Mouse (Mus musculus) hindlimb bud, embryonic 11.5 days (tissue): Measurements from ENCODE around the gene Ttpal.

ENCODE experiments used
- DNase-seq: peaks from one replicate; pipeline ENCODE4 v3.0.0-alpha.2; 2012; ENCODE audit warnings: low read depth, low spot score; ENCODE audit errors: extremely low spot score

Ttpal gene

DNA sequence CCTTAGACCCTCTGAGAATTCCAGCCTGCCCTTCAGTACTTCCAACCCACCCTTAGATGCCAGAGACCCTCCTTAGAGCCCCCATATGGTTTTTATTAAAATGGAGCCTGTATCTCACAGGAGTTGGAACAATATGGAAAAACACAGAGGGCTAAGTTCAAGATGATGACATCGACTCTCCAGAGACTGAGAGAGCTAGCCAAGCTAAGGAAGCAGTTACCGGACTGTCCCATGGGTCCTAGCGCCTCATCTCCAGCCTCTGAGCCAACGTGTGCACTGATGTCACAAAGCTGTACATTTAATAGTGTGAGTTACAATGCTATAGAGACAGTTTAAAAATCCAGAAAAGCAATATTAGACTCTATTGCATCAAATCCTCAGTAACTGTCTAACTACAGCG, 11.1 kb upstream of the Ttpal start:
- no peak for DNase-seq

DNA sequence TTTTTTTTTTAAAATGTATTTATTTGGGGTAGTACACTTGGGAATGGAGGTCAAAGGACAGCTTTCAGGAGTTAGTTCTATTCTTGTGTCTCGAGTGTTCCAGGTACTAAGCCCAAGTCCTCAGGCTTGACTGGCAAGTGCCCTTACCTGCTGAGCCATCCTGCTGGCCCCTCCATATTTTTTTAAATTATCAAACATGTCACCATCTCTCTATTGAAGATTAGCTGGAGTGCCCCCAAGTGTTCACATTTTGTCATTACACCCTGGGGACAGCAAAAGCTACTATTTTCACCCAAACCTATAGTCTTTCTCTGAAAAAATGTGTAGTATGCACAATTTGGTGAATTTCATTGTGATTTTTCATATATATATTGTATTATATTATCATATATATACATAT, 10.0 kb upstream of the Ttpal start:
- DNase-seq, result no peak

DNA sequence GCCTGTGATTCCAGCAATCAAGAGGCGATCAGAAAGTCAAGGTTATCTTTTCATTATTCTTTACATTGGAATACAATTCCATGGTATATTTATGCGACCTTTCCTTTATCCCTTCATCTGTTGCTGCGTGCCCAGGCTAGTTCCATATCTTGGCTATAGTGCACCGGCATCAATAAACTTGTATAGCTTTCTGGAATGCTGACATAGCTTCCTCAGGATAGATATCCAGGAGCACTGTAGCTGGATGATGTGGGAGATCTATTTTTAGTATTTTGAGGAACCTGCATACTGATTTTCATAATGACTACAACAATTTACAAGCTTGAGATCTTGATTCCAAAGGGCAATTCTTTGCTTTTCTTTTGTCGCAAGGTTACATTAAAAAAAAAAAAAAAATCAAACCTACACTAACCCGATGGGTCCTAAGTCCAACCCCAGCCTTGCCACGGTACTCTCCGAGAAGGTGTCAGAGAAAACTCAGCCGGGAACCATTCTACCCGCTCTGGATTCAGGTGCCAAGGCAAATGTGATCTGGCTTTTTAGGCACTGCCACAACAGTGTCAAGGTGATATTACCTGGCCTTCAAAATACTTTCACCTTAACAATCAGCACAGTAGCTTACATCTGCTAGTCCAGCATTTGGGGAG, 8.4 kb upstream of the Ttpal start:
- no peak for DNase-seq

DNA sequence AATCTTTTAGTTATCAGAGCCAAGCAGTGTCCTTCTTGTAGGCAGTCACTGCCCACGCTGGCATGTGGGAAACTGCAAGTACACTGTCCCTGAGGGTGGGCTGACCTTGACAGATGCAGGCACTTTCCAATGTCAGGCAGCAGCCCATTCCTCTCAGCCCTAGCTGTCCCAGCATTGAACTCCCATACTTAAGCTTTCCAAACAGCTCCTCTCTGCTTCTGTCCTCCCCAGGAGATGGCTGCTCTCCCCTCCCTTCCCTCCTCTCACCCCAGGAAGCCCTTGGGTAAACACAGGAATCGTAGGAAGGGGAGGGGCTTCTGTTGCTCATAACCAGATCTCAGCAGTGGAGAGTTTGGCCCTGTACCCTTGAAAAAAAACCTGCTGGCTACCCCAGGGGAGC, 7.0 kb upstream of the Ttpal start:
- DNase-seq, result no peak

DNA sequence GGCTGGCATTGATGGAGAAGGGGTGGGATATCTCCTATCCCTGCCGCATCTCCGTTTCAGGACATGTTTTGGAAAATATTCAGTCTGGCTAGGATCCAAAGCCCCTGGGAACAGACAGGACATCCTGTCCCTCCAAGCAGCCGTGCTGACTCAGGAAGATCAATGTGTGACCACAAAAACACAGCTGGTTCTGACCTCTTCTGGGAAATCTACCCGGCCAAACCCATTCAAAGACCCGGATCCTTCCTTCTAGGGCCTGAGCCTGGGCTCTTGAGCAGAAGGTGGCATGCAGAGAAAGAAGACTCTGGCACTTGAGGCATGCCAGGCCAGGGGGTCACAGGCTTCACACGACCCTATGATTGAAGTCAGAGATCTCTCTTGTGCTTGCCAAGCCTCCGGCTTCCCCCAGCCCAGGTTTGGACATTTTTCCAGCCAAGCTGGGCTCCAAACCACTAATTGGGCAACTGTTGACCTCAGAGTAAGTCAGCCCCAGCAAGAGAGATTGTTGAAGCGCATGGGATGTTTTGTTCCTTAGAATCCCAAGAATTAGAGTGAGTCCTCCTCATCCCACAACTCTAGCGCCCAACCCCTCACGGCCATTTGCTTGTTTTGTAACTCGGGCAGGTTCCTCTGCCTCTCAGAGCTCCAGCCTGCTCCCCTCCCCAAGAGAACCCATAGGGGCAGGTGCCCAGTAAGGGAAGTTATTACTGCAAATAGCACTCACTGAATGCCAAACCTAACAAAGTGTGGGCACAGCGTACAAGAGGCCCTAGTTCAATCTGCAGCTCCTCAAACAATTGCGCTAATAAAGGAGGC, 5.8 kb upstream of the Ttpal start:
- no peak for DNase-seq

DNA sequence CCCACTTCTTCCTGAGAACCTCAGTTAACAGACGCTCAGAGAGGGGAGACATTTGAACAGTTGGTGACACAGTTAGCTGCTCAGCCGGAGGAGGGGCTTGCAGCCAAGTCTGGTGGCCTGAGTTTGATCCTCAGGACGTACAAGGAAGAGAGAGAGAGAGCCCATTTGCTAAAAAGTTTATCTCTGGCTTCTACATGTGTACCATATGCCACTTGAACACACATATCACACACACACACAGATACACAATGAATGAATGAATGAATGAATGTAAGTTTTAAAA, 5.3 kb upstream of the Ttpal start:
- DNase-seq, result no peak

DNA sequence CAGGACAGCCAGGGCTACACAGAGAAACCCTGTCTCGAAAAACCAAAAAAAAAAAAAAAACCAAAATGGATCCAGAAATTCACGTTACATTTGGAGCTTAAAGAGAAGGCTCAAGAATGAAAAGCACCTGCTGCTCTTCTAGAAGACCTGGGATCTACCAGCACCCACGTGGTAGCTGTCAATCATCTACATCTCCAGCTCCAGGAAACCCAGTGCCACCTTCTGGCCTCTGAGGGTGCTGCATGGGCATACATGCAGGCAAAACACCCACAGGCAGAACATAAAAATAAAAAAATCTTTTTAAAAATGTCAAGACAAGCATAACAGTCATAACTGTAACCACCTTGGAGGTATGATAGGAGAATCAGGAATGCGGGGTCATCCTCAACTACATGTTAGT, 4.5 kb upstream of the Ttpal start:
- no peak for DNase-seq

DNA sequence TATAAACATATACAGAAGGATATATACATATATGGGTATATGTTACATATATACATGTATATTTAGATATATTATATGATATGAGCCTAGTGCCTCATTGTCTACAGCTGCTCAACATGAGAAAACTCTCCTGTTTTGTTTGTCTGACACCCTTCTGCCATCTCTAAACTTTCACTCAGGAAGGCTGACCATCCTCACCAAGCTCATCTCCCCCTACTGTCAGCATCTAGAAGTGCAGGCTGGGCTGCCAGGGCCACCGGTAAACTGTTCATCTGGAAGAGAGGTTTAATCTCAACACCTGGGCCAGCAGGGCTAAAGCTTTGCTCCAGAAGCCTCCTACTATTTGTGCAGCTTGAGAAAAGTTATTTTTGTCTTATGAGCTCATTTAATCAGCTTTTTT, 2.9 kb upstream of the Ttpal start:
- peak; percentile 14 for DNase-seq

DNA sequence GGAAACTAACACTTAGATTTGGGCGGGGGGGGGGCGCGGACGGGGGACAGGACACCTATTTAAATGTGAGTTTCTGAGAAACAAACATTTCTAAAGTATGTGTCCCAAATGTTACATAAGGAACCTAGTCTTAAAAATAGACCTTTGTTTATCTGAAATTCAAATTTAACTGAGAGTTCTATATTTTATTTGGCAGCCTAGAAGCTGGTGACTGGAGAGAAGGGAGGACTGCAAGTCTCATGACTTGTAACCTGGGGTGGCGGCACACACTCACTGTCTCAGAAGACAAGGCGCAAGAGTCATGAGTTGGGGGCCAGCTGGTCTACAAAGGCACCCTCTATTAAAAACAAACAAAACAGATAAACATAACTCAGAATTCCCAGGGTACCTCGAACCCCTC, 1.0 kb upstream of the Ttpal start:
- no peak for DNase-seq

DNA sequence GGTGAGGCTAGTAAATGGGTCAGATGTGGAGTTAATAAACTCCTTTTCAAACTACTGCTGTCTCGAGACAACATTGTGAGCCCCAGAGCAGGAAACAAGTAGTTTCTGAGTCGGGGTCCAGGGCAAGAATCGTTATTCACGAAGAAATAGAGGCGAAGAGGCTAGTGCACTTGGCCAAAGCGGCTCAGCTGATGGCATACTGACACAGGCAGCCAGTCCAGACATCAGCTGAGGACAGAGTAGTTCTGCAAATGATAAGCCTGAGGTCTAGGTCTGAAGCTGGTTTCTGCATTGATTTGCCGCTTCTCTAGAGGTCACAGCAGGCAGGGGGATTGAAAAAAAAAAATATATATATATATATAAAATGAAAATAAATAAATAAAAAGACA, 408 bp upstream of the Ttpal start:
- no peak for DNase-seq

DNA sequence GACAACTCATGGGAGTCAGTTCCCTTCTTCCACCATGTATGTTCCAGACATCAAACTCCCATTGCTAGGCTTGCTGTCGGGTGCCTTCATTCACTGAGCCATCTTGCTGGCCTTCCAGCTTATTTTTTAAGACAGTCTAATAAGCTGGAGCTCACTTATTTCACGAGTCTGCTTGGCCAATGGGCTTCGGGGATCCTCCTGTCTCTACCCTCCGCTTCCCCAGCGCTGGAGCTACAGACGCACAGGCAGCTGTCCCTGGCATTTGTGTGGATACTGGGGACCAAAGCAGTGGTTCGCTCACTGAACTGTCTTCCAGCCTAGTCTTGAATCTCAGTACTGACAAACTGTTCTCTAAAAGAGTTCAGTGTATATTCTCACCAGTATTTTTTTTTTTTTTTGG, 4.0 kb downstream of the Ttpal start:
- no peak for DNase-seq

DNA sequence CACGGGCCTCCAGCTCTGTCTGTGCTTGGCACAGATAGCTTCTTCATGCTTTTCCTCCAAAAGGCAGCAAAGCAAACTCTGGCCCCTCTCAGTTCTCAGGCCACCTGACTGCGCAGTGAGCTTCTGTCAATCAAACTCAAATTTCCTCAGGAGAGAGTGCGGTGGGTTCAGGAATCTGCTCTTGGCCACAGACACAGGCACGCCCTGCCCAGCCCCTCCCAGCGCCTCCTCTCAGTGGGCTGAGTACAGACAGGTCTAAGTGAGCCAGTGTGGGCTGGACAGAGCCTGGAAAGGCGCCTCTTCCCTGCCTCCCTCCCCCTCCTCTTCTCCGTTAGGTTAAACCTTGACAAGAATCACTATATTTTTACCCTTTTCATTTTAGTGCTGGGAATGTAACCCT, 5.9 kb downstream of the Ttpal start:
- DNase-seq, result no peak

DNA sequence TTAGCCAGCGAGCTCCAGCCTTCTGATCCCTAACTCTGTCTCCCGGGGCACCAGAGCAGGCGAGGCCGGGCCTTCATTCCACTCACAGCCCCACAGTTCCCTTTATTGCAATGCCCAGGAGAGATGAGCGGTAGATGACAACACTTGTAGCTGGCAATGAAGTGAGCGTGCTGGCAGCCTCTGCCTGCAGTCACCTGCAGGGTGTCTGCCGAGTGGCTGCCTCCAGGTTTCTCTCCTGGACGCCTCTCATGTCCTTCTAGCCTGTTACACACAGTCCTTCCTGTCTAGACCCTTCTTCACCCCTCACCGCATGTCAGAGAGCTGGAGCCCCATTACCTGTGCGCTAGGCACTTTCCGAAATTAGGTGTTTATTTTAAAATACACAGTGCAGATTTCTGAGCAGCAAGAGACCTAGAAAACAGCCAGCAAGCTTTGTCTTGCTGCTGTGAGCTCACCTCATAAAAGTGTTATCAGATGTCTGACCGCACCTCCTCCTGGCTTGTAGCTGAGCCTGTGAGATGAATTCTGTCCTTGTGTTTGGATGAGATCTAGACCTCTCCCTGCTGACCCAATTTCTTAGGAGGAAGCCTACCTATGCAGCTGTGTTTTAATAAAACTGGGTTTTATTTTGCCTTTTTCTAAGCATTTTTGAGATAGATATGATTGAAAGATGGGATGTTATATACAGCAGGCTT, 7.3 kb downstream of the Ttpal start:
- no peak for DNase-seq

DNA sequence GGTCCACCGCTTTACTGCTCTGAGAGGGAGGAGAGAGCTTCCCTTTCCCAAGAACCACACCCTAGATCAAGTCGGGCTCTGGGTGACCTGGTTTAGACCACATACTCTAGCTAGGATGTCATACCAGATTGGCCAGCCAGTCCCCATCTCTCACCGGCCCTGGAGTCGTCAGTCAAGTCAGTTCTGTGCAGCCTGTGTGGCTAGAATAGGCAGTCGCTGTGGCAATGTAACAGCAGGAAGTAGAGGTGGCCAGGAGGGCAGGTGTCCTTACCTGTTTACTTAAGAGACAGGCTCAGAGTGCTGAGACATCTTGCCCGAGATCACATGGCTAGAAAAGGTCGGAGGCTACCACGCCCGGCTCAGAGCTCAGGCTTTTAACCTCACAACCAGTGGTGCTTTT, 9.1 kb downstream of the Ttpal start:
- DNase-seq, result no peak

DNA sequence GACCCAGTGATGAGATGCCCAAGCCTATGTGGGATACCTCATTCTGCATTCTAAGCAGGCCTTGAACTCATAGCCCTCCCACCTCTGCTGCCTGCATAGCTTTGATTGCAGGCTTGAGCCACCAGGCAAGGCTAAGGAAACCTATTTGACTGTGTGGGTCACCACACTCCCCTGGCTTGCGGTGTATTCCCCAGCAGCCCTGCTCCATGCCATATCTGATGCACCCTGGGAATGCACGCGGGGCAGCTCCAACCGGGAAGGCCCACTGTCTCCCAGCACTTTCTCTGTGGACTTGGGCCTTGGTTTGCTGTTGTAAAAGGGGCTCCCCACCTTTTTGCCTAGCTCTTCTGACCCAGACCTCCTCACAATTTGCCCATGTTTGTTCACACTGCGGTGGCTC, 11.1 kb downstream of the Ttpal start:
- no peak for DNase-seq

DNA sequence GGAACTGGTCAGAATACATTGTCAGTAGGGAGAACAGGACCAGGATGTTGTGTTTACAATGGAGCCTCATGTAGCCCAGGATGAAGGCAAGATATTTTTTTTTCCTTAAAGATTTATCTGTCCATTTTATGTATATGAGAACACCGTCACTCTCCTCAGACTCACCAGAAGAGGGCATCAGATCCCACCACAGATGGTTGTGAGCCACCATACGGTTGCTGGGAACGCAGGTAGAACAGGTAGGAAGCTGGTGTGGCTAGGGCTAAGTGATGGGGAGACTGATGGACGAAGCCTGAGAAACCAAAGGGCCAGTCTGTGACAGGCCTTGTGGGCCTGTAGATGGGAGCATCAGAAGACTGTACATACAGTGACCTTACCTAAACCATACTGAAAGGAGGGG, 11.9 kb downstream of the Ttpal start:
- no peak for DNase-seq

DNA sequence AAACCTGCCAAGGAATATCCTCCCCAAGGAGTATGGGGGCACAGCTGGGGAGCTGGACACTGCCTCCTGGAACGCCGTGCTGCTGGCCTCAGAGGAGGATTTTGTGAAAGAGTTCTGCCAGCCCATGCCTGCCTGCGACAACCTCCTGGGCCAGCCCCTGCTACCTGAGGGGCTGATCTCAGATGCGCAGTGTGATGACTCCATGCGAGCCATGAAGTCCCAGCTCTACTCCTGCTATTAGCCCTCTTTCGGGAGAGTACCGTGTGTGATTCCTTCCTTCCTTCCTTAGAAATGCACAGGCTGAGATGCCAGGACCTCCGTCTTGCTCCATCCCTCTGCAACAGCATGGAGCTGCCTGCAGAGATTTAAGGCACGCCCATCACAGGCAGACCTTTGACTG, 13.3 kb downstream of the Ttpal start:
- DNase-seq, result no peak

DNA sequence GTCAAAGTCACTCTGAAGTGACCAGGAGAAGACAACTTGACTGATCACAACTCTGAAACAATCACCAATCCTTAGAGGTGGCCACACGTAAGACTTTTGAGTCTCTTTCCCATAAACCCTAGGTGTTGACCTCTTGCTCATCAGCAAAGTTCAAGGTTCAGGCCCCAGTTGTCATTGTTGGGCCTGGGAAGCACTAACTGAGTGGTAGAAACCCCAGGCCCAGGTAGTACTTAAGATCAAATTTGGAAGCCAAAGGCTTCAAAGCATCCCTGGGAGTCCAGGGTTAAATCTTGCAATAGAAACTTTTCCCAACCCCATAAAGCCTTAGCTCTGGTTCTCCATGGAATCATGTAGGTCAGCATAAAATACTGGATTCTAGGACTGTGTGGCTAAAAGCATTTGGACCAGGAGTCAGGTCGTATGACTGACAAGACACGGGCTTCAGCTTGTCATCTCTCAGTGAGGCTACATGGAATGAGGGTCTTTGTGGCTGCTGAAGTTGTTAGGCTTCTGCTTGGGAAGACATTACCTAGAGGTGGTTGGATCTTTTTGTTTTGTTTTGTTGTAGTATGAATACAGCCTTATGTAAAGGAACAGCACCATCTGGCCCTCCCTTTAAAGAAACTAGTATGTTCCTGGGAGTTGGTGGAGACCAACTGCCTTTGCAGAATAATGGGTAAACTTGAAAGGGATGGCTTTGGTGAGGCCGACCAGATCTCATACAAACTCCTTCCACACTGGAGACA, 14.0 kb downstream of the Ttpal start:
- DNase-seq, result no peak

DNA sequence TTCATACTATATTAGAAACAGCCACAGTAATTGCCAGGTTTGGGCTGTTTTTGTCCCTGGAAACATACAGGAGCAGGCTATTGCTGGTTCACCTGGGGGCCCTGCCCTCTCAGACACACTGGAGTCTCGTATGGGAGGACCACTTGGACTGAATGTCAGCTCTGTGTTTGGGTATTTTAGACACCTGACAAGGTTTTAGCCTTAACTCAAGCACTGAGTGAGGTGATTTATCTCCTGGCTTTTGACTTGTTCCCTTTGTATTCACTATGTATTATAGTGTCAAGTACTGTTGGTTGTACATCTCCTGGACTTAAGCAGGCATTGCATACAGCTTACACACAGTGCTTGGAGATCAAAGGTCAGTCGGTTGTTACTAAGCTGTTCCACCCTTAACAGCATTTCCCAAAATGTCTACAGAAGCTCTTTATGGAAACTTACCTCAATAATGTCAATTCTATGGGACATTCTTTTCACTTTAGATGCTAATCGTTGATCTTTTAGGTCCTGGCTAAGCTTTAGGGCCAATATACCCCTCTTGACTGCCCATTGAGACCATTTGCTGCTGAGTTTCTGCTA, 14.6 kb downstream of the Ttpal start:
- no peak for DNase-seq

DNA sequence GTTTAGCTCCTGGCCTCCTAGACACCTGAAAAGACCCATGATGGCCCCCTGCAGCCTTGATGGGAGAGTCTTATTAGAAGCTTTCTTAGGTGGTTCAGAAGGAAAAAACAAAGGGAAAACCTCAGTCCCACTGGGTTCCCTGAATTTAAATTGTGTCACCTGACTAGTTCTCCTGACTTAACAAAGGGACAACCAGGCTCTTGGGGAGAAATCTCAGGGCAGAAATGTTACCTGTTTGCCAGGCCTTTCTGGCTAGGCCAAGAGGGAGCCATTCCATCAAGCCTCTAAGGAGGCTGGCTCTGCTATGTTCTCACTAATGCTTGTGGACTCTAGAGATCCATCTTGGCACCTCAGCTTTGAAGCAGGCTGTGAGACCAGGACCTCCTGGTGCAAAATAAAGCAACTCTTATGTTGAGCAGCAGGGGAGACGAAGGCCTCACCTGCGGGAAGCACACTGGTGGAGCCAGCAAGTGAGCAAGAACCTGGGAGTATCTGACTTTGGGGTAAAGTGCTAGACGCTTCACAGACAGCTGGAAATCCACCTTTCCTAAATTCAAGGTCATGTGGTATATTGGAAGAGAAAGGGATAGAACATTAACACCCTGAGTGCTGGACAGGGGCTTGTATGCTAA, 15.2 kb downstream of the Ttpal start:
- DNase-seq, result no peak

DNA sequence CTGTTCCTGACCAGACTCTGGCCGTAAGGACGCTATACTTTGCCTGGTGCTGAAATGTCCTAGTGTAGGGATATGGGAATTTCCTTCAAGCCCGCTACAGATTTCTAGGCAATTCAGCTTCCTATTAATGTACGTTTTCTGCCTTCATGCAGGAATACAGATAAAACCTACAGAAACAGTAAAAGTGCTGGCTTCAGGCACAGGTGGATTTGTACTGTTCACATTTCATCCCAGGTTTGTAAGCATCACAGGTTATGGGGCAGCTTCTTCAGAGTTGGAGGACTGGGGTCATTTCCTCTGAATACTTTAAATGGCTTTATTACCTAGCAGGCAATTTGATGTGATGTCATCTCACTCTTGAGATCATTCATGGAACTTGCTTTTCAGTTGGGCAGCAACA, 15.8 kb downstream of the Ttpal start:
- no peak for DNase-seq
